Mouse (Mus musculus) embryonic facial prominence, embryonic 12.5 days (tissue): ENCODE results near the gene Olfr890. TPM values are rescaled to one million over a fixed set of nuclear protein-coding genes. Genes with fewer than 3 reads are reported as not detected.
"Not testable (repeated sequence)": the region's sequence is repeated elsewhere in the genome, so short reads cannot be mapped to it uniquely, and the experiment has no call there.

Experiments used
- ATAC-seq: fragments of 200-750 bp; cut with Nextera tagmentation; 2 replicates; pipeline ENCODE4 v1.8.0; 2017; ENCODE audit not compliant: insufficient number of reproducible peaks, insufficient read depth, low FRiP score, low TSS enrichment
- H3K27ac ChIP-seq: fragments of 300-500 bp; sonication (generic); 2 replicates; pipeline ENCODE4 v1.5.1; 2016; ENCODE audit warnings: mild to moderate bottlenecking
- H3K27me3 ChIP-seq: fragments of 300-500 bp; sonication (generic); 2 replicates; pipeline ENCODE4 v1.6.1; 2016; ENCODE audit warnings: mild to moderate bottlenecking, moderate library complexity
- H3K36me3 ChIP-seq: fragments of 300-500 bp; sonication (generic); 2 replicates; pipeline ENCODE4 v1.6.1; 2016; ENCODE audit warnings: mild to moderate bottlenecking
- H3K4me1 ChIP-seq: fragments of 300-500 bp; sonication (generic); 2 replicates; pipeline ENCODE4 v1.6.1; 2016
- H3K4me2 ChIP-seq: fragments of 300-500 bp; sonication (generic); replicated peaks from 2 replicates; pipeline ENCODE4 v1.6.1; 2016; ENCODE audit warnings: mild to moderate bottlenecking, moderate library complexity
- H3K4me3 ChIP-seq: fragments of 300-500 bp; sonication (generic); 2 replicates; pipeline ENCODE4 v1.5.1; 2016; ENCODE audit warnings: mild to moderate bottlenecking
- H3K9ac ChIP-seq: fragments of 300-500 bp; sonication (generic); 2 replicates; pipeline ENCODE4 v1.6.1; 2016; ENCODE audit warnings: mild to moderate bottlenecking, moderate library complexity
- H3K9me3 ChIP-seq: fragments of 300-500 bp; sonication (generic); 2 replicates; pipeline ENCODE4 v1.6.1; 2016; ENCODE audit warnings: mild to moderate bottlenecking, moderate library complexity
- WGBS: fragments of 180-500 bp; shearing (Covaris S2); methylation state at CpG from one replicate; pipeline ENCODE4 v1.1.7; 2016; 5-methylcytosine and 5-hydroxymethylcytosine counted together
- polyA plus RNA-seq: library from polyadenylated mRNA; unstranded; fragments of >200 nt; fragmentation: Nextera tagmentation; extraction: Ambion mirVana; gene quantifications from 2 replicates; pipeline ENCODE4 v1.2.1, GENCODE M21; 2016

Gene Olfr890
- not detected in 2 replicates for polyA plus RNA-seq

- no peak within 1 kb of the TSS for H3K4me3 ChIP-seq
- H3K9me3 ChIP-seq: no peaks in the 10 kb centered on the region
- no peaks in the 10 kb centered on the region for H3K27me3 ChIP-seq
- H3K27ac ChIP-seq: no peak within 1 kb of the TSS
- no peaks in the 10 kb centered on the region for H3K36me3 ChIP-seq
- H3K9ac ChIP-seq: no peak within 1 kb of the TSS
- no peak within 1 kb of the TSS for H3K4me2 ChIP-seq
- no peaks in the 10 kb centered on the region for H3K4me1 ChIP-seq
- no peak for ATAC-seq
These were observed at the start of gene Olfr890 for GRCm38 (mm10) chr9:38142217-38142616. Gene Olfr890 (plus strand): TSS chr9:38142517.

GRCm38 (mm10) chr9:38107828-38108227 is 34.5 kb upstream of the Olfr890 start, which contains the start of gene Olfr888:
Gene Olfr888 (plus strand): TSS chr9:38108128.
- no peaks in the 10 kb centered on the region for H3K4me1 ChIP-seq
- H3K27ac ChIP-seq: no peak within 1 kb of the TSS
- no peaks in the 10 kb centered on the region for H3K36me3 ChIP-seq
- H3K4me3 ChIP-seq: no peak within 1 kb of the TSS
- no peaks in the 10 kb centered on the region for H3K9me3 ChIP-seq
- ATAC-seq: no peak
- H3K4me2 ChIP-seq: no peak within 1 kb of the TSS
- H3K9ac ChIP-seq: no peak within 1 kb of the TSS
- no peaks in the 10 kb centered on the region for H3K27me3 ChIP-seq
- 80% methylated on average over 1 of the region's 1 CpGs for whole genome bisulfite sequencing

GRCm38 (mm10) chr9:38114898-38115297 is 27.4 kb upstream of the Olfr890 start, which contains the start of gene Olfr889:
Gene Olfr889 (plus strand): TSS chr9:38115198.
- no peaks in the 10 kb centered on the region for H3K36me3 ChIP-seq
- no peaks in the 10 kb centered on the region for H3K9me3 ChIP-seq
- no peak within 1 kb of the TSS for H3K27ac ChIP-seq
- no peaks in the 10 kb centered on the region for H3K4me1 ChIP-seq
- no peak within 1 kb of the TSS for H3K4me2 ChIP-seq
- H3K27me3 ChIP-seq: no peaks in the 10 kb centered on the region
- no peak for ATAC-seq
- H3K9ac ChIP-seq: no peak within 1 kb of the TSS
- H3K4me3 ChIP-seq: no peak within 1 kb of the TSS

GRCm38 (mm10) chr9:38168341-38168740 is 26.0 kb downstream of the Olfr890 start:
- H3K27ac ChIP-seq, H3K36me3 ChIP-seq, ATAC-seq, H3K9ac ChIP-seq, H3K4me1 ChIP-seq, H3K4me3 ChIP-seq, H3K27me3 ChIP-seq, H3K4me2 ChIP-seq, H3K9me3 ChIP-seq: not testable (repeated sequence)
- WGBS: 47% methylated on average over 2 of the region's 2 CpGs

GRCm38 (mm10) chr9:38180721-38181120 is 38.4 kb downstream of the Olfr890 start, which contains the start of gene Olfr891:
Gene Olfr891 (minus strand): TSS chr9:38180821.
- H3K27me3 ChIP-seq: no peaks in the 10 kb centered on the region
- H3K9me3 ChIP-seq: peaks cover 4% of the 10 kb centered on the region; the same call in 1 of the 2 replicates
- WGBS: 78% methylated on average over 1 of the region's 1 CpGs
- H3K4me2 ChIP-seq: no peak within 1 kb of the TSS
- ATAC-seq: no peak
- H3K4me3 ChIP-seq: no peak within 1 kb of the TSS
- H3K36me3 ChIP-seq: no peaks in the 10 kb centered on the region
- no peak within 1 kb of the TSS for H3K9ac ChIP-seq
- H3K4me1 ChIP-seq: no peaks in the 10 kb centered on the region
- no peak within 1 kb of the TSS for H3K27ac ChIP-seq

Other genes starting within 250 kb of the Olfr890 start
- not detected in 2 replicates for gene Olfr145, start 245.8 kb upstream of the Olfr890 start, polyA plus RNA-seq
- not detected in 2 replicates for gene Olfr878, start 224.7 kb upstream of the Olfr890 start, polyA plus RNA-seq
- gene Olfr881, start 150.7 kb upstream of the Olfr890 start, polyA plus RNA-seq: not detected in 2 replicates
- not detected in 2 replicates for gene Olfr883, start 116.7 kb upstream of the Olfr890 start, polyA plus RNA-seq
- not detected in 2 replicates for gene Olfr884, start 96.0 kb upstream of the Olfr890 start, polyA plus RNA-seq
- not detected in 2 replicates for gene Olfr885, start 81.2 kb upstream of the Olfr890 start, polyA plus RNA-seq
- gene Olfr887, start 58.4 kb upstream of the Olfr890 start, polyA plus RNA-seq: not detected in 2 replicates
- gene Olfr888, start 34.4 kb upstream of the Olfr890 start, polyA plus RNA-seq: not detected in 2 replicates
- gene Olfr889, start 27.3 kb upstream of the Olfr890 start, polyA plus RNA-seq: 0.10 TPM in 2 replicates
- not detected in 2 replicates for gene Olfr891, start 38.3 kb downstream of the Olfr890 start, polyA plus RNA-seq
- not detected in 2 replicates for gene Olfr893, start 65.8 kb downstream of the Olfr890 start, polyA plus RNA-seq
- gene Olfr894, start 75.5 kb downstream of the Olfr890 start, polyA plus RNA-seq: not detected in 2 replicates
- not detected in 2 replicates for gene Olfr143, start 110.3 kb downstream of the Olfr890 start, polyA plus RNA-seq
- not detected in 2 replicates for gene Olfr895, start 125.3 kb downstream of the Olfr890 start, polyA plus RNA-seq
- not detected in 2 replicates for gene Olfr896-ps1, start 148.6 kb downstream of the Olfr890 start, polyA plus RNA-seq
- gene Olfr25, start 186.5 kb downstream of the Olfr890 start, polyA plus RNA-seq: not detected in 2 replicates
- not detected in 2 replicates for gene Olfr898, start 205.9 kb downstream of the Olfr890 start, polyA plus RNA-seq
- gene Olfr250, start 224.4 kb downstream of the Olfr890 start, polyA plus RNA-seq: not detected in 2 replicates
- not detected in 2 replicates for gene Olfr251, start 234.6 kb downstream of the Olfr890 start, polyA plus RNA-seq